Mouse (Mus musculus) hindbrain, embryonic 11.5 days (tissue): ENCODE results near the gene Spout1. TPM values are rescaled to one million over a fixed set of nuclear protein-coding genes. Genes with fewer than 3 reads are reported as not detected.

ENCODE experiments used
- ATAC-seq: fragments of 200-750 bp; cut with Nextera tagmentation; 2 replicates; pipeline ENCODE4 v1.8.0; 2017; ENCODE audit warnings: mild to moderate bottlenecking, moderate TSS enrichment, moderate library complexity; ENCODE audit not compliant: low FRiP score
- DNase-seq: peaks from one replicate; pipeline ENCODE4 v3.0.0-alpha.2; 2015; ENCODE audit warnings: low spot score
- H3K27ac ChIP-seq: fragments of 300-500 bp; sonication (generic); 2 replicates; pipeline ENCODE4 v1.5.1; 2014; ENCODE audit warnings: mild to moderate bottlenecking, low read depth, low read length
- H3K27me3 ChIP-seq: fragments of 300-500 bp; sonication (generic); 2 replicates; pipeline ENCODE4 v1.6.1; 2014; ENCODE audit warnings: mild to moderate bottlenecking, low read length, moderate library complexity, mixed read lengths; ENCODE audit not compliant: control insufficient read depth, insufficient read depth
- H3K36me3 ChIP-seq: fragments of 300-500 bp; sonication (generic); 2 replicates; pipeline ENCODE4 v1.6.1; 2014; ENCODE audit warnings: mild to moderate bottlenecking, low read length, moderate library complexity, mixed read lengths; ENCODE audit not compliant: control insufficient read depth, insufficient read depth
- H3K4me1 ChIP-seq: fragments of 300-500 bp; sonication (generic); replicated peaks from 2 replicates; pipeline ENCODE4 v1.6.1; 2014; ENCODE audit warnings: low read length, mixed read lengths; ENCODE audit not compliant: control insufficient read depth, insufficient read depth
- H3K4me2 ChIP-seq: fragments of 300-500 bp; sonication (generic); replicated peaks from 2 replicates; pipeline ENCODE4 v1.6.1; 2014; ENCODE audit warnings: mild to moderate bottlenecking, low read depth, low read length
- H3K4me3 ChIP-seq: fragments of 300-500 bp; sonication (generic); 2 replicates; pipeline ENCODE4 v1.5.1; 2014; ENCODE audit warnings: low read depth, low read length
- H3K9ac ChIP-seq: fragments of 300-500 bp; sonication (generic); 2 replicates; pipeline ENCODE4 v1.6.1; 2014; ENCODE audit warnings: low read depth, low read length
- H3K9me3 ChIP-seq: fragments of 300-500 bp; sonication (generic); 2 replicates; pipeline ENCODE4 v1.6.1; 2016; ENCODE audit warnings: low read length; ENCODE audit not compliant: control insufficient read depth
- WGBS: fragments of 180-500 bp; shearing (Covaris S2); extraction: QIAGEN DNeasy Blood & Tissue Kit; methylation state at CpG from one replicate; pipeline ENCODE4 v1.1.7; 2014; 5-methylcytosine and 5-hydroxymethylcytosine counted together
- polyA plus RNA-seq: library from polyadenylated mRNA; unstranded; fragments of >200 nt; fragmentation: Nextera tagmentation; extraction: Ambion mirVana; gene quantifications from 2 replicates; pipeline ENCODE4 v1.2.1, GENCODE M21; 2014

The Spout1 gene
- polyA plus RNA-seq, 1 experiment from 2014 or later: 62.1 TPM

- Histone ChIP-seq H3K27me3 (no peaks in the 10 kb centered on the region), H3K9ac (no peak overlapping the region), H3K4me3 (no peak overlapping the region), H3K4me2 (no peak overlapping the region), H3K36me3 (peaks cover 2% of the 10 kb centered on the region; the same call in 1 of the 2 replicates), H3K4me1 (peaks cover 6% of the 10 kb centered on the region; the same call in 1 of the 2 replicates), H3K9me3 (no peaks in the 10 kb centered on the region), H3K27ac (no peak overlapping the region)
- WGBS: 80% methylated on average over 4 of the region's 4 CpGs
- ATAC-seq (no peak), DNase-seq (no peak)
Measured at GRCm38 (mm10) chr2:30130156-30130555, 48.1 kb downstream of the Spout1 start.

DNA sequence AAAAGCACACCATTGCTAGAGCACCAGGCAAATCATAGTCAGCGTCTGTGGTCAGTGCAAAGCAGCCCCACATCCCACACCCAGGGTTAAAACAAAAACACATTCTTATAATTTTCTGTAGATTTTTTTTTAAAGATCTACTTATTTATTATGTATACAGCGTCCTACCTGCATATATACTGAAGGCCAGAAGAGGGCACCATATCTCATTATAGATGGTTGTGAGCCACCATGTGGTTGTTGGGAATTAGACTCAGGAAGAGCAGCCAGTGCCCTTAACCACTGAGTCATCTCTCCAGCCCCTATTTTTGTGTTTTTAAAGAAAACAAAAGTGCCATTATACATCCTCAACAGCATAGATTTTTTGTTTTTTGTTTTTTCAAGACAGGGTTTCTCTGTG, 49.5 kb downstream of the Spout1 start:
- H3K4me1 ChIP-seq: no peaks in the 10 kb centered on the region
- H3K27ac ChIP-seq: no peak overlapping the region
- H3K4me2 ChIP-seq: no peak overlapping the region
- H3K36me3 ChIP-seq: no peaks in the 10 kb centered on the region
- peak; percentile 65 for DNase-seq
- no peaks in the 10 kb centered on the region for H3K9me3 ChIP-seq
- H3K9ac ChIP-seq: no peak overlapping the region
- 35% methylated on average over 2 of the region's 2 CpGs for WGBS
- H3K27me3 ChIP-seq: no peaks in the 10 kb centered on the region
- no peak overlapping the region for H3K4me3 ChIP-seq
- no peak for ATAC-seq

DNA sequence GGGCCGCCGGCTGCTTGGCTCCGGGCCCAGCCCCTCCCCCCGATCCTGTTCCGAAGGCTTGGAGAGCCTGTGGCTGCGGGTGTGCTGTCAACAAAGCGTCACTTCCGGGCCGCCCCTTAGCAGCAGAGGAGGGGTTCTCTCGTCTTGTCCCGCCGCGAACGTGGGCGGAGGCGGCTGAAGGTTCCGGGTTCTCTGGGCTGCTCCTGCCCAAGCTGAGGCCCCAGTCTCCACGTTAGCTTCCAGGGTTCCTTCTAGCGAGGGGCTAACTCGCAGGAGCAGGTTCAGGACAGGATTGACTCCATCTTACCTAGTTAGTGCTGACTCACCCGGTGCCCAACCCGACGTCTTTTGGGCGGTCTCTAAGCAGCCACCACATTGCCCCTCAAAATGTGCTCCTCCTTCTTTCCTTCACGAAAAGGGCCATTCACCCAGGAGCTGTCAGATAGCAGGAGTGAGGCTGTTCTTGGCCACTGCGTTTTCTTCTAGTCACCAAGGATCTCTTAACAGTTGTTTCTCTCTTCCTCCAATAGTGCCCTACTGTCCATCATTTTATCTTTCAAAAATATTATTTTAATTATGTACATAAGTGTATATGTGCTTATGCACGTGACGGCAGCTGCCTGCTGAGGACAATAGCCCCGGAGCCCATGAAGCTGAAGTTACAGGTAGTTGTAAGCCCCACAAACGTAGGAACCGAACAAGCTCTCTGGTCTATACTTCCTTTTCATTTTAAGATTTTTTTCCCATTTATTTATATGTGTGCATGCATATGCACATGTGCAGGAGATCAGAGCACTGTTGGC, 53.6 kb downstream of the Spout1 start, which contains the start of gene Zer1:
Zer1 (minus strand) TSS at position 114 of the 803 bp plus-strand sequence.
- WGBS: 12% methylated on average over 31 of the region's 31 CpGs
- peak; percentile 94 for ATAC-seq
- H3K27me3 ChIP-seq: no peaks in the 10 kb centered on the region
- H3K36me3 ChIP-seq: no peaks in the 10 kb centered on the region
- H3K9ac ChIP-seq: peak within 1 kb of the TSS; percentile 86
- peak within 1 kb of the TSS; percentile 87 for H3K4me2 ChIP-seq
- peak within 1 kb of the TSS; percentile 62 for H3K4me3 ChIP-seq
- DNase-seq: peak; percentile 93
- peak within 1 kb of the TSS; percentile 67 for H3K27ac ChIP-seq
- H3K4me1 ChIP-seq: 0 out of 2 replicates have a peak, but pooled peaks cover 3% of the 10 kb centered on the region
- H3K9me3 ChIP-seq: no peaks in the 10 kb centered on the region

DNA sequence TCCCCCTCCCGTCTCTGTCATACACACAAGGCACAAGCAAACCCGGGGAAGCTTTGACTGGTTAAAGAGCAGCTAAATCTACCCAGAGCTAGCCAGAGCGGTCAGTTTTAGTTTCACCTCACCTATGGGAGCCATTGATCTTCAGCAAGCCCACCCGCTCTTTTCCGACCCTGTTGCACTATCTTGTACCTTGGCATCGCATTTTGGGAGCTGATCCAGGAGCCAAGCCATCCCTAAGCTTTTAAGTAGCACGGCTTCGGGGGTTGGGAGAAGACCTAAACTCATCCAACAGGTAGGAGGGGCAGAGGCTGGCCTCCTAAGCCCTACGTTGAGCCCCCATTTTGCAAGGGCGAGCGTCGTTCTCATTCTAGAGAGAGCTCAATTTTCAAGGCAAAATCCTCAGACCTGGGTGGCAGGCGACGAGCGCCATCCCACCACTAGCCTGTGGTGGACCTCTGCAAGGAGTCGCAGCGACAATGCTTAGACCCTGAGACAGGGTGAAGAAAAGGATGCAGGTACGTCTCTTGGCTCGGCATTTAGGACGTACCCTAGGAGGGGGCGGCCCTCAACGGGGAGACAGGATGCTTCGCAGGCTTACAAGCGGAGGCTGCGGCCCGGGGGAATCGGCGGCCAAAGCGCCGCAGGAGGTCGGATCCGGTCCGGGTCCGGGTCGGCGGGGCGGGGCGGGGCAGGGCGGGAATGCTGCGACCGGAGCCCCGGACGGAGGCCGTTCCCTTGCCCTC, 54.4 kb downstream of the Spout1 start:
- DNase-seq: no peak
- peak overlapping the region; percentile 67 for H3K27ac ChIP-seq
- no peaks in the 10 kb centered on the region for H3K9me3 ChIP-seq
- peaks cover 3% of the 10 kb centered on the region; the same call in 1 of the 2 replicates for H3K4me1 ChIP-seq
- H3K4me2 ChIP-seq: peak overlapping the region; percentile 87
- peak overlapping the region; percentile 62 for H3K4me3 ChIP-seq
- no peaks in the 10 kb centered on the region for H3K27me3 ChIP-seq
- H3K36me3 ChIP-seq: no peaks in the 10 kb centered on the region
- peak; percentile 71 for ATAC-seq
- under 1% methylated on average over 25 of the region's 44 CpGs for WGBS
- H3K9ac ChIP-seq: peak overlapping the region; percentile 86

Other genes with a start within 250 kb of the Spout1 start
- 55.7 and 57.4 TPM in 2 replicates for gene Gle1, start 243.0 kb downstream of the Spout1 start, polyA plus RNA-seq
- 172 and 192 TPM in 2 replicates for gene Sptan1, start 212.9 kb downstream of the Spout1 start, polyA plus RNA-seq
- gene Wdr34, start 129.6 kb downstream of the Spout1 start, polyA plus RNA-seq: 30.1 and 33.9 TPM in 2 replicates
- gene Set, start 121.1 kb downstream of the Spout1 start, polyA plus RNA-seq: 688 and 696 TPM in 2 replicates
- gene Pkn3, start 100.8 kb downstream of the Spout1 start, polyA plus RNA-seq: 4.5 and 5.2 TPM in 2 replicates
- gene Zdhhc12, start 84.8 kb downstream of the Spout1 start, polyA plus RNA-seq: 27.4 and 32.2 TPM in 2 replicates
- 6.5 and 9.3 TPM in 2 replicates for gene Zer1, start 53.9 kb downstream of the Spout1 start, polyA plus RNA-seq
- gene Tbc1d13, start 44.7 kb downstream of the Spout1 start, polyA plus RNA-seq: 16.3 and 20.6 TPM in 2 replicates
- gene Endog, start 7.0 kb downstream of the Spout1 start, polyA plus RNA-seq: 15.3 and 15.6 TPM in 2 replicates
- gene Kyat1, start 27.4 kb upstream of the Spout1 start, polyA plus RNA-seq: 9.4 and 10.0 TPM in 2 replicates
- gene Lrrc8a, start 59.3 kb upstream of the Spout1 start, polyA plus RNA-seq: 47.6 and 55.9 TPM in 2 replicates
- 0.06 and 0.07 TPM in 2 replicates for gene Gm28035, start 62.1 kb upstream of the Spout1 start, polyA plus RNA-seq
- 4.2 and 5.6 TPM in 2 replicates for gene Phyhd1, start 87.7 kb upstream of the Spout1 start, polyA plus RNA-seq
- gene Gm28038, start 102.6 kb upstream of the Spout1 start, polyA plus RNA-seq: not detected in 2 replicates
- gene Dolk, start 107.9 kb upstream of the Spout1 start, polyA plus RNA-seq: 24.0 and 24.1 TPM in 2 replicates
- gene Nup188, start 107.9 kb upstream of the Spout1 start, polyA plus RNA-seq: 44.5 and 49.9 TPM in 2 replicates
- 42.6 and 48.5 TPM in 2 replicates for gene Sh3glb2, start 180.9 kb upstream of the Spout1 start, polyA plus RNA-seq
- gene Miga2, start 185.8 kb upstream of the Spout1 start, polyA plus RNA-seq: 13.9 and 18.6 TPM in 2 replicates
- 41.9 and 44.5 TPM in 2 replicates for gene Dolpp1, start 213.8 kb upstream of the Spout1 start, polyA plus RNA-seq
- gene Crat, start 237.4 kb upstream of the Spout1 start, polyA plus RNA-seq: 21.5 and 27.5 TPM in 2 replicates
- gene Ptpa, start 237.6 kb upstream of the Spout1 start, polyA plus RNA-seq: 55.4 and 62.8 TPM in 2 replicates